ENCODE assay signal across 1 mouse cellular context in genomic region chr19:45510680-45511079, GRCm38 (mm10).
TF ChIP-seq lines count a peak whose summit lies in the region.

No protein-coding gene starts in this region.

TF ChIP-seq in MEL, 35 proteins besides CTCF, POLR2A, EP300 and RAD21 (continued from another document):
- TF ChIP-seq MEF2A (IDR thresholded peaks at IDR 0.05; ENCODE audit: extremely low read depth, insufficient replicate concordance, low read depth, low read length, poor library complexity, severe bottlenecking) (peak; percentile 70; the same call in 1 of the 2 replicates), ETS1 (IDR thresholded peaks at IDR 0.05; ENCODE audit: low read depth, low read length) (peak; percentile 42; the same call in 1 of the 2 replicates), KAT2A (conservative IDR thresholded peaks at IDR 0.05; ENCODE audit: low read depth, low read length) (no peak), POLR2AphosphoS5 (IDR thresholded peaks at IDR 0.05; ENCODE audit: borderline replicate concordance, low read depth, low read length) (no peak)
TF ChIP-seq in MEL: peak in this region for 6.
